Mouse (Mus musculus): ENCODE results near the gene Eefsec. TPM values are rescaled to one million over a fixed set of nuclear protein-coding genes. Genes with fewer than 3 reads are reported as not detected.
A peak's percentile ranks its signal among the peaks of the same experiment; 100 is the strongest.

Eefsec gene
- total and polyA plus RNA-seq, 2 experiments from 2014 or later = 11.3 to 12.9 TPM

DNA sequence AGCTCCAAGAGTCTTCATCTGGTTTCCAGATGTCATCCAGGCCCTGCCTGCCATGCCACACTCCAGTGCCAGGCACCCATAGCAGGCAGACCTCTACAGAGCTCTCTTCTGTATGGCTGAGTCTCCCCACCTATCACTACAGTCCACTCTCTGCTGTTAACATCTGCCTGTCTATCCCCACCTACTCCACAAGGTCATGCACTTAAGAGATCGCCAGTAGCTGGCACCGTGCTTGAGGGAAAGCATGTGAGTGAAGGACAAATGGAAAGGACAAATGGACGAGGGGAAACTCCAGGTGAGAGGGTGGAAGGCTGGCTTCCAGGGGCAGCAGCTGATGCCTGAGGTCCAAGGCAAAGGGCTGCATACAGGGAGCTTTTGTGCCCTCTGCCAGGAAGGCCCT, 90.5 kb downstream of the Eefsec start:
- Histone ChIP-seq H3K27me3 (ENCODE audit: control insufficient read depth, insufficient read depth, low read length) (no peaks in the 10 kb centered on the region), H3K4me1 (ENCODE audit: control insufficient read depth, insufficient read depth) (0 out of 2 replicates have a peak, but pooled peaks cover 4% of the 10 kb centered on the region), H3K4me3 (ENCODE audit: low read depth, low read length) (no peak overlapping the region), H3K9ac (replicated peaks; ENCODE audit: low read depth, low read length) (no peak overlapping the region), H3K27ac (ENCODE audit: low read depth) (peak overlapping the region; percentile 39; the same call in 1 of the 2 replicates), H3K4me2 (ENCODE audit: low read depth, low read length) (no peak overlapping the region), H3K36me3 (replicated peaks; ENCODE audit: control insufficient read depth, insufficient read depth, low read length) (no peaks in the 10 kb centered on the region), H3K9me3 (replicated peaks; ENCODE audit: control insufficient read depth, low read length) (0 out of 2 replicates have a peak, but pooled peaks cover 4% of the 10 kb centered on the region)
- WGBS = 41% methylated on average over 3 of the region's 3 CpGs
- DNase-seq (ENCODE audit: low spot score) (no peak), ATAC-seq (ENCODE audit: insufficient read depth, low read depth) (peak; percentile 73)
- no peak for TF ChIP-seq EP300 (IDR thresholded peaks at IDR 0.05; ENCODE audit: low read depth)
- no peak for TF ChIP-seq CTCF (IDR thresholded peaks at IDR 0.05; ENCODE audit: low read depth)

GRCm38 (mm10) chr6:88352541-88352940, 93.8 kb downstream of the Eefsec start:
- Histone ChIP-seq H3K27ac (ENCODE audit: low read depth) (no peak overlapping the region), H3K36me3 (replicated peaks; ENCODE audit: control insufficient read depth, insufficient read depth, low read length) (no peaks in the 10 kb centered on the region)
- no peak for TF ChIP-seq CTCF (IDR thresholded peaks at IDR 0.05; ENCODE audit: low read depth)
- no peak for TF ChIP-seq EP300 (IDR thresholded peaks at IDR 0.05; ENCODE audit: low read depth)

DNA sequence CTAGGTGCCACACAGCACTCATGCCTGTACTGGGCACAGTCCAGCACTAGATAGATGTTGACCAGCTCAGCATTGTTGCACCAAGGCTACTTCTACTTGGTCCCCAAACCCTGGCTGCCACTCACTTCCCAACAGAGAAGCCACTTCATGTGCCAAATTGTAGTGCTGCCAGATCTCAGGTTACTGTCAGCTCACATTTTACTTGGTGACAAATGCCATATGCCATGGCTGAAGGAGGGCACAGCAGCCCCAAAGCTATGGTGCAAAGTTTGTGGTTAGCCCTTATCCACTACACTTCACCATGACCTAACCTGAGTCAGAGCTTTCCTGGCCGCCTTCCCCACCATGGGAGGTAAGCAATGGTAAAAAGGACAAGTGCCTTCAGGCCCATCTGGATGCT, 99.6 kb downstream of the Eefsec start:
- Histone ChIP-seq H3K9me3 (replicated peaks; ENCODE audit: control insufficient read depth, low read length) (no peaks in the 10 kb centered on the region), H3K27me3 (ENCODE audit: control insufficient read depth, insufficient read depth, low read length) (no peaks in the 10 kb centered on the region), H3K36me3 (replicated peaks; ENCODE audit: control insufficient read depth, insufficient read depth, low read length) (no peaks in the 10 kb centered on the region), H3K27ac (ENCODE audit: low read depth) (no peak overlapping the region), H3K4me2 (ENCODE audit: low read depth, low read length) (no peak overlapping the region), H3K4me1 (ENCODE audit: control insufficient read depth, insufficient read depth) (peaks cover 28% of the 10 kb centered on the region), H3K4me3 (ENCODE audit: low read depth, low read length) (no peak overlapping the region), H3K9ac (replicated peaks; ENCODE audit: low read depth, low read length) (no peak overlapping the region)
- no peak for DNase-seq (ENCODE audit: low spot score)
- no peak for TF ChIP-seq EP300 (IDR thresholded peaks at IDR 0.05; ENCODE audit: low read depth)
- no peak for TF ChIP-seq CTCF (IDR thresholded peaks at IDR 0.05; ENCODE audit: low read depth)
- ATAC-seq (ENCODE audit: insufficient read depth, low read depth) = no peak
- 81% methylated on average over 1 of the region's 1 CpGs for WGBS

More at GRCm38 (mm10) chr6:88352541-88352940, 93.8 kb downstream of the Eefsec start:
- ATAC-seq (ENCODE audit: insufficient read depth, low read depth) (no peak), DNase-seq (ENCODE audit: low spot score) (no peak)
- no peaks in the 10 kb centered on the region for H3K27me3 ChIP-seq (ENCODE audit: control insufficient read depth, insufficient read depth, low read length)
- no peak overlapping the region for H3K4me3 ChIP-seq (ENCODE audit: low read depth, low read length)
- H3K9ac ChIP-seq (replicated peaks; ENCODE audit: low read depth, low read length) = no peak overlapping the region
- no peaks in the 10 kb centered on the region for H3K9me3 ChIP-seq (replicated peaks; ENCODE audit: control insufficient read depth, low read length)
- H3K4me2 ChIP-seq (ENCODE audit: low read depth, low read length) = no peak overlapping the region
- WGBS = 62% methylated on average over 4 of the region's 4 CpGs
- H3K4me1 ChIP-seq (ENCODE audit: control insufficient read depth, insufficient read depth) = 0 out of 2 replicates have a peak, but pooled peaks cover 4% of the 10 kb centered on the region

- DNase-seq (ENCODE audit: low spot score) (no peak), ATAC-seq (ENCODE audit: insufficient read depth, low read depth) (no peak)
- Histone ChIP-seq H3K4me2 (ENCODE audit: low read depth, low read length) (no peak overlapping the region), H3K9me3 (replicated peaks; ENCODE audit: control insufficient read depth, low read length) (no peaks in the 10 kb centered on the region), H3K36me3 (replicated peaks; ENCODE audit: control insufficient read depth, insufficient read depth, low read length) (no peaks in the 10 kb centered on the region), H3K4me1 (ENCODE audit: control insufficient read depth, insufficient read depth) (peaks cover 37% of the 10 kb centered on the region), H3K4me3 (ENCODE audit: low read depth, low read length) (no peak overlapping the region), H3K27me3 (ENCODE audit: control insufficient read depth, insufficient read depth, low read length) (no peaks in the 10 kb centered on the region), H3K9ac (replicated peaks; ENCODE audit: low read depth, low read length) (no peak overlapping the region), H3K27ac (ENCODE audit: low read depth) (no peak overlapping the region)
- no peak for TF ChIP-seq EP300 (IDR thresholded peaks at IDR 0.05; ENCODE audit: low read depth)
- no peak for TF ChIP-seq CTCF (IDR thresholded peaks at IDR 0.05; ENCODE audit: low read depth)
- WGBS = 88% methylated on average over 2 of the region's 2 CpGs
Measured at GRCm38 (mm10) chr6:88345311-88345710, 101.0 kb downstream of the Eefsec start.

GRCm38 (mm10) chr6:88343485-88344450, 102.6 kb downstream of the Eefsec start:
- H3K4me1 ChIP-seq (ENCODE audit: control insufficient read depth, insufficient read depth) = peaks cover 37% of the 10 kb centered on the region
- TF ChIP-seq EP300 (IDR thresholded peaks at IDR 0.05; ENCODE audit: low read depth) (no peak), CTCF (IDR thresholded peaks at IDR 0.05; ENCODE audit: low read depth) (no peak)
- WGBS = 16% methylated on average over 7 of the region's 7 CpGs
- peak overlapping the region; percentile 19; the same call in 1 of the 2 replicates for H3K4me2 ChIP-seq (ENCODE audit: low read depth, low read length)
- H3K36me3 ChIP-seq (replicated peaks; ENCODE audit: control insufficient read depth, insufficient read depth, low read length) = no peaks in the 10 kb centered on the region
- peak overlapping the region; percentile 16; the same call in 1 of the 2 replicates for H3K27ac ChIP-seq (ENCODE audit: low read depth)
- no peaks in the 10 kb centered on the region for H3K9me3 ChIP-seq (replicated peaks; ENCODE audit: control insufficient read depth, low read length)
- no peak overlapping the region for H3K4me3 ChIP-seq (ENCODE audit: low read depth, low read length)
- no peaks in the 10 kb centered on the region for H3K27me3 ChIP-seq (ENCODE audit: control insufficient read depth, insufficient read depth, low read length)
- H3K9ac ChIP-seq (replicated peaks; ENCODE audit: low read depth, low read length) = no peak overlapping the region; the same call in 1 of the 2 replicates
- ATAC-seq (ENCODE audit: insufficient read depth, low read depth) (peak; percentile 70), DNase-seq (ENCODE audit: low spot score) (peak; percentile 74)
